Mouse (Mus musculus) cerebral cortex, adult 2 months (tissue): ENCODE data around the gene Capn15.

Experiments
- WGBS: fragments of 180-500 bp; shearing (Covaris S2); methylation state at CpG from one replicate; pipeline ENCODE4 v1.1.7; 2018; 5-methylcytosine and 5-hydroxymethylcytosine counted together

The Capn15 gene

GRCm38 (mm10) chr17:25992274-25992673 lies 6.7 kb upstream of the Capn15 start:
- 99% methylated on average over 4 of the region's 4 CpGs for WGBS

GRCm38 (mm10) chr17:25990331-25990730 lies 4.7 kb upstream of the Capn15 start:
- 83% methylated on average over 5 of the region's 5 CpGs for WGBS

GRCm38 (mm10) chr17:25984556-25985305 lies 865 bp downstream of the Capn15 start:
- 9% methylated on average over 17 of the region's 17 CpGs for WGBS

- WGBS: 96% methylated on average over 1 of the region's 1 CpGs
These were observed 1.5 kb downstream of the Capn15 start for GRCm38 (mm10) chr17:25984066-25984465.

- WGBS: 94% methylated on average over 3 of the region's 3 CpGs
These were observed 2.7 kb downstream of the Capn15 start for GRCm38 (mm10) chr17:25982913-25983312.

- 32% methylated on average over 5 of the region's 5 CpGs for WGBS
These were observed 4.7 kb downstream of the Capn15 start for GRCm38 (mm10) chr17:25980854-25981253.

GRCm38 (mm10) chr17:25979829-25980738 lies 5.5 kb downstream of the Capn15 start:
- WGBS: 87% methylated on average over 5 of the region's 5 CpGs

GRCm38 (mm10) chr17:25970954-25971707 lies 14.5 kb downstream of the Capn15 start:
- 65% methylated on average over 4 of the region's 4 CpGs for WGBS

GRCm38 (mm10) chr17:25970448-25970847 lies 15.1 kb downstream of the Capn15 start:
- WGBS: 72% methylated on average over 9 of the region's 9 CpGs

GRCm38 (mm10) chr17:25968176-25968575 lies 17.4 kb downstream of the Capn15 start:
- WGBS: 88% methylated on average over 1 of the region's 1 CpGs

GRCm38 (mm10) chr17:25967652-25968051 lies 17.9 kb downstream of the Capn15 start:
- WGBS: 33% methylated on average over 3 of the region's 3 CpGs

GRCm38 (mm10) chr17:25964271-25964670 lies 21.3 kb downstream of the Capn15 start:
- WGBS: 71% methylated on average over 7 of the region's 7 CpGs

GRCm38 (mm10) chr17:25962413-25962905 lies 23.1 kb downstream of the Capn15 start:
- WGBS: 95% methylated on average over 7 of the region's 7 CpGs

GRCm38 (mm10) chr17:25961566-25961965 lies 24.0 kb downstream of the Capn15 start:
- 99% methylated on average over 5 of the region's 5 CpGs for WGBS

- WGBS: 88% methylated on average over 23 of the region's 23 CpGs
These were observed 25.7 kb downstream of the Capn15 start for GRCm38 (mm10) chr17:25959630-25960467.

- 87% methylated on average over 11 of the region's 11 CpGs for WGBS
These were observed 26.7 kb downstream of the Capn15 start for GRCm38 (mm10) chr17:25958771-25959494.

- WGBS: 83% methylated on average over 14 of the region's 14 CpGs
These were observed 28.0 kb downstream of the Capn15 start for GRCm38 (mm10) chr17:25957586-25958051.

- 91% methylated on average over 7 of the region's 7 CpGs for WGBS
These were observed 29.0 kb downstream of the Capn15 start for GRCm38 (mm10) chr17:25956631-25957030.

GRCm38 (mm10) chr17:25956201-25956600 lies 29.4 kb downstream of the Capn15 start:
- 63% methylated on average over 7 of the region's 7 CpGs for WGBS

GRCm38 (mm10) chr17:25955736-25956135 lies 29.9 kb downstream of the Capn15 start:
- 52% methylated on average over 3 of the region's 3 CpGs for WGBS
